Mouse (Mus musculus) heart, embryonic 16.5 days (tissue): ENCODE results near the gene Tulp4. TPM values are rescaled to one million over a fixed set of nuclear protein-coding genes. Genes with fewer than 3 reads are reported as not detected.
"Not testable (repeated sequence)": the region's sequence is repeated elsewhere in the genome, so short reads cannot be mapped to it uniquely, and the experiment has no call there.

Experiments used
- ATAC-seq: fragments of 200-750 bp; cut with Nextera tagmentation; replicated peaks from 2 replicates; pipeline ENCODE4 v1.8.0; 2017; ENCODE audit warnings: moderate number of reproducible peaks; ENCODE audit not compliant: insufficient read depth, low FRiP score; ENCODE audit errors: extremely low read depth
- H3K27ac ChIP-seq: fragments of 300-500 bp; sonication (generic); 2 replicates; pipeline ENCODE4 v1.5.1; 2014; ENCODE audit warnings: mild to moderate bottlenecking, low read length, control low read depth, moderate library complexity
- H3K27me3 ChIP-seq: fragments of 300-500 bp; sonication (generic); 2 replicates; pipeline ENCODE4 v1.6.1; 2014; ENCODE audit warnings: low read length, mixed read lengths; ENCODE audit not compliant: control insufficient read depth, insufficient read depth
- H3K36me3 ChIP-seq: fragments of 300-500 bp; sonication (generic); 2 replicates; pipeline ENCODE4 v1.6.1; 2014; ENCODE audit not compliant: control insufficient read depth, insufficient read depth
- H3K4me1 ChIP-seq: fragments of 300-500 bp; sonication (generic); 2 replicates; pipeline ENCODE4 v1.6.1; 2014; ENCODE audit warnings: low read length, mixed read lengths; ENCODE audit not compliant: control insufficient read depth, insufficient read depth
- H3K4me2 ChIP-seq: fragments of 300-500 bp; sonication (generic); 2 replicates; pipeline ENCODE4 v1.6.1; 2014; ENCODE audit warnings: low read depth, mild to moderate bottlenecking, control low read depth, low read length
- H3K4me3 ChIP-seq: fragments of 300-500 bp; sonication (generic); 2 replicates; pipeline ENCODE4 v1.5.1; 2014; ENCODE audit warnings: mild to moderate bottlenecking, control low read depth, low read length
- H3K9ac ChIP-seq: fragments of 300-500 bp; sonication (generic); 2 replicates; pipeline ENCODE4 v1.6.1; 2014; ENCODE audit warnings: low read length, control low read depth
- H3K9me3 ChIP-seq: fragments of 300-500 bp; sonication (generic); replicated peaks from 2 replicates; pipeline ENCODE4 v1.6.1; 2016; ENCODE audit warnings: low read length; ENCODE audit not compliant: control insufficient read depth
- WGBS: fragments of 180-500 bp; shearing (Covaris S2); extraction: QIAGEN DNeasy Blood & Tissue Kit; methylation state at CpG from one replicate; pipeline ENCODE4 v1.1.7; 2014; 5-methylcytosine and 5-hydroxymethylcytosine counted together
- microRNA-seq: library from miRNA; unstranded; fragments of <30 nt; microRNA quantifications from one replicate; pipeline ENCODE4, GENCODE M21; 2017
- polyA plus RNA-seq: library from polyadenylated mRNA; unstranded; fragments of >200 nt; fragmentation: Nextera tagmentation; extraction: Ambion mirVana; gene quantifications from 2 replicates; pipeline ENCODE4 v1.2.1, GENCODE M21; 2015

Tulp4 gene
- polyA plus RNA-seq, 1 experiment from 2014 or later: 70.2 TPM

DNA sequence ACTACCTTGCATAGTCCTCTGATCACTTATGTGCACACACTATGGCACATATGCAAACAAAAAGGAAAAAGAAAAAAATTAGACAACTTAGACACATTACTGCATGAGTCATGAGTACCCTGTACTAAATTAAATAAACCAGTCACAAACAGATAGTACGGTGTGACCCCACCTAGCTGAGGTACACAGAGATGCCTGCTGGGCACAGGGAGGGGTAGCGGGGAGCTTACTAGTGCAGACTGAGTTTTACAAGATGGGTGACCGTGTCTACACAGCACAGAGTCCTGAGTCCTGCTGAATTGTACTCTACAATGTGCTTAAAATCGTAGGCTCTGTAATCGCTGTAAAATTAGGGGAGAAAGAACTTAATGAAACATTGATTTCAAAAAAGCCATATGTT, 179.9 kb downstream of the Tulp4 start:
- not testable (repeated sequence) for H3K27me3 ChIP-seq, H3K27ac ChIP-seq, H3K9me3 ChIP-seq, H3K4me2 ChIP-seq, H3K4me1 ChIP-seq, H3K36me3 ChIP-seq, H3K4me3 ChIP-seq, H3K9ac ChIP-seq, ATAC-seq
- WGBS: 92% methylated on average over 5 of the region's 5 CpGs

DNA sequence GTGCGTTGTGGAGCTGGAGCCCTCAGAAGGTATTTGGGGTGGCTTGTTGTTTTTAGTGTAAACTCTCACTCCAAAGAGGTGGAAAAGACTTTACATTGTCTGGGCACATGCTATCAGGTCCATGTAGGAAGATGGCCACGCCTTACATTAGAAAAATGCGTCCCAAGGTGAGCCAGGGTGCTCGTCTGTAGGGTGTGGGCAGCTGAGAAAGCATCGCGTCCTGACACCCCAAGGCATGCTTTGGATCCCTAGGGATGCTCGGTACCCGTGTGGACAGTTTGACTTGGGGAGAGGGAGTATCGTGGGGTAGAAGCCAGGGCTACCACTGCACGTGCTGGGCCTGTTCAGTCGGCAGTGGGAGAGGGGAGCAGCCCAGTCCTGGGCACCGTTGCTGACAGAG, 182.8 kb downstream of the Tulp4 start:
- not testable (repeated sequence) for H3K4me2 ChIP-seq, H3K27ac ChIP-seq, H3K36me3 ChIP-seq, H3K9me3 ChIP-seq, H3K9ac ChIP-seq, H3K27me3 ChIP-seq, ATAC-seq, H3K4me1 ChIP-seq, H3K4me3 ChIP-seq
- 94% methylated on average over 9 of the region's 12 CpGs for WGBS

DNA sequence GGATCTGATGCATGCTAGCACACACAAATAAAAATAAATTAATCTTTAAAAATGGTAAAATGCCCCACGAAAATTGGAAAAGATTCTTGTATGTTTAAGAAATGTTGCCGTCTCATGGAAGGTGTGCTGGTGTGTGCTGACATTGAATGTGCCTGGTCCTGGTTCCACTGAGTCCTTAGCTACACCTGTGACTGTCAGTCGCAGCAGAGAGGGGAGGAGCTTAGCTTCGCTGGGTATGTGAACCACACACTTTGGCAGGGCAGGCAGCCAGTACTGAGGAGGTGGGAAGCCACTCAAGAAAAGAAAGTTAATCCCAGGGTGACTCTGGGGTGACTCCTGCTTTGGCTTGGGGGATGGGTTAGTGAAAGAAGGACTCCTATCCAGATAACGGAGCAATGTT, 187.6 kb downstream of the Tulp4 start:
- WGBS: no CpG with 5 or more reads among the region's 5 CpGs

DNA sequence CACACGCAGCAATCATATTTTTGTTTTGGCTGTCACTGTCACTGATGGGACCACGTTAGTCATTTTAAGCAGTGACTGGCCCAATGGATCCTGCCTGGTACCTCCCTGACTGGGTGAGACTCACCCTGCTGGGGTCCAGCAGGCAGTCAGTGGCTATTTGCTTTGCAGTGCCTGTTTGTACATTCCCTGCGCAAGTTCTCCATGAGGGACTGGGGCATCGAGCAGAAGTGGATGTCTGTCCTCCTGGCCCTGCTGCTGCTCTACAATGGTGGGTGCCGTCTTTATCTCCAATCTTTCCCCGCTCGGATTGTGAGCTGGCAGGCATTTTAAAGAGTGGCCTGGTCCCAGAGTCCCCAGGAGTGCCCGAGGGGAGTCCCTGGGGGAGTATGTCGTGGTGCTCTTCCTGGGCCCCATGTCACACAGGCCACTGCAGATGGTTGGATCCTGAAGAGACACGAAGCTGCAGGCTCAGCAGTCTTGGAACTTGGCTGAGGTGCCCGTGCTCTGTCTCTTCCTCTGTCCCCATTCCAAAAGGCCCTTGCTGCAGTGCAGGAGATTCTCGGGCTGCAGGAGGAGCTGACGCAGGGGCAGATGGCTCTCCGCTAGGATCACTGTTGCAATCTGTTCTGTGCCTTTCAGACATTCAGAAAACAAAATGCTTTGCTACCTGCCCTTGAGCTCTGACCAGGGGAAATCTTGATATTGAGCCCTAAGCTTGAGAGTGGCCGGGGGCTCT, 191.0 kb downstream of the Tulp4 start:
- H3K4me3 ChIP-seq, H3K27ac ChIP-seq, H3K9me3 ChIP-seq, ATAC-seq, H3K9ac ChIP-seq, H3K4me1 ChIP-seq, H3K36me3 ChIP-seq, H3K27me3 ChIP-seq, H3K4me2 ChIP-seq: not testable (repeated sequence)
- 85% methylated on average over 9 of the region's 15 CpGs for WGBS

More for the DNA sequence above, 187.6 kb downstream of the Tulp4 start:
- H3K9ac ChIP-seq, H3K27me3 ChIP-seq, H3K4me2 ChIP-seq, H3K9me3 ChIP-seq, H3K4me3 ChIP-seq, H3K4me1 ChIP-seq, H3K27ac ChIP-seq, ATAC-seq, H3K36me3 ChIP-seq: not testable (repeated sequence)

DNA sequence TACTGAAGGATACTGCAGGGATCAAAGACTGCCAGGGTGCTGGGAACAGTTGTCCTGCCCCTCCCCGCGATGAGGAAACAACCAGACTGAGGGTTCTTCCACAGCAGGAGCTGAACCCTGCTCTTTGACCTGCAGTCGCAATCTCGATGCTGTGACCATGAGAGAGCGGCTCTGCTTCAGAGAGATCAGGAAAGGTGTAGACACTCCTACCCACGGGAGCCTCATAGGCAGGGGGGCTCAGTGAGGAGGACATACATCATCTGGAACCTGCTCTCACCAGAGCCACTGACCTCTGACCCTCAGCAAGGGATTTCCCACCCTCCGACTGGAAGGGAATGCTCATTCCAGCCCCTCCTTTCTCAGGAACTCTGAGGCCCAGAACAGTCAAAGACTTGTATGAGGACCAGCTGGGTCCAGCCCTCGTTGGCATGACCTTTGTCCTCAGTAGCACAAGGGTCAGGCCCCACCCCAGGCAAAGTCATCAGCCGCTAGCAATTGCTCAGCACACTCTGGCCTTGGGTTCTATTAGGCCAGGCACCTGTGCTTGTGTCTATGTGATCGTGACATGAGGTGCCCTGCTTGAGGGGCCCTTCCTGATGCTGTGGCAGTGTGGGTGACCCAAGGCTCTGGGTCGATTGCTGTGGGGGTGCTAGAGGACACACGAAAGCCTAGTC, 194.1 kb downstream of the Tulp4 start:
- H3K27ac ChIP-seq, H3K9me3 ChIP-seq, H3K27me3 ChIP-seq, H3K36me3 ChIP-seq, H3K9ac ChIP-seq, ATAC-seq, H3K4me2 ChIP-seq, H3K4me1 ChIP-seq, H3K4me3 ChIP-seq: not testable (repeated sequence)
- WGBS: 77% methylated on average over 6 of the region's 12 CpGs

Small RNAs within 50 kb of the gene (microRNA-seq; reads per million reads assigned to microRNA genes)
- not detected for gene Gm22774

Other genes starting within 250 kb of the Tulp4 start
- gene Synj2, start 165.2 kb upstream of the Tulp4 start, polyA plus RNA-seq: 4.2 and 5.3 TPM in 2 replicates
- 4.7 and 5.3 TPM in 2 replicates for gene Serac1, start 26.7 kb upstream of the Tulp4 start, polyA plus RNA-seq
- gene Gtf2h5, start 26.7 kb upstream of the Tulp4 start, polyA plus RNA-seq: 128 and 134 TPM in 2 replicates
- gene Tmem181a, start 150.4 kb downstream of the Tulp4 start, polyA plus RNA-seq: 14.9 TPM in 2 replicates
- gene Dynlt1a, start 211.1 kb downstream of the Tulp4 start, polyA plus RNA-seq: 11.5 and 13.0 TPM in 2 replicates